Mouse (Mus musculus) ovary, postnatal 14 days (tissue): Measurements from ENCODE around the gene Mob3b.
A peak's percentile ranks its signal among the peaks of the same experiment; 100 is the strongest.

Experiments used
- DNase-seq: peaks from one replicate; pipeline ENCODE4 v3.0.0; 2022; ENCODE audit warnings: low spot score

Gene Mob3b

DNA sequence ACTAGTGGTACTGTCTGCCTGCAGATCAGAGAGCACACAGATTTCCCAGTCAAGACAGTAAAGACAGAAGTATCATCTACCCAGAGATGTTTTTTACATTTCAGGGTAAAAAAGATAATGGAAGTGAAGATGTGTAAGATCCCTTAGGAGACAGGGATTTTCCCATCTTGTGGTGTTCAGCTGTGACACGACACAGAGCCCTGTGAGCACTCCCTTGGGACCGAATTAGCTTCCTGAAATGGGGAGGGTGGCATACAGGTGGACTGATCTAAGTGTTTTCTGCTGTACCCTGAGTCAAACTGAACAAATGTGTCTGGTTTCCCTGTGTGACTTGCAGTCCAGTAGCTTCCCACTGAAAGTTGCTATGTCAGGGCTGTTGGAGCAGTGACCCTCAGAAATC, 42.3 kb downstream of the Mob3b start:
- no peak for DNase-seq

DNA sequence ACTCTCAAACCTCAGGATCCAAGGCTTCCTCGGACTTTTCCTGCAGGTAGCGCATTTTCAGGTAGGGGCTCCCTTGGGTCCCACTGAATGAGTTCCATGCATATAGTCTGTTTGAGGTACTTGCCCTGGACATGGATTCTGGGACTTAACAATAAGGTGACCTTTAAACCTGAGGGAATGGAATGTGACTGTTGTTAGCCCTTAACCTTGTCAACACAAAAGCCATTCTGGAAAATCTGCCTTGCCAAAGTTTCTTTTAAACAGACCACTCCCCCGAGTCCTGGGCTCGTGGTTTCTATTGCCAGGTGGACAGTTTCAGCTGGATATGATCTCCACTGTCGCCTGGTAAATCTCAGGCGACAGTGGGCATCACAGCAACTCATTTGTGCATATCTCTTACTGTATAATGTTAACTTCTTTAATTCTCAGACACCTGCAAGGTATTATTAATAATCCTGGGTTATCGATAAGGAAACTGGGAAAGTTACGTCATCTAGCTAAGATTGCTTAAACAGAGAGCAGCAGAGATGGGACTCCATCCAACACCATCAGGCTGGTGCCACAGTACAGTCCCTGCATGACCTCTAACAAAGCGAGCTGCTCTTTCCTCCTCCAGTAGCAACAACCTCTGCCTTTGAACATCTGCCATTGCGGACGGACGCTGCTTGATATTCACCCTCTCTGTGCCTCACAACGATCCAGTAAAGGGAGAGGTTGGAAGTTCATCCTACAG, 43.6 kb downstream of the Mob3b start:
- no peak for DNase-seq

DNA sequence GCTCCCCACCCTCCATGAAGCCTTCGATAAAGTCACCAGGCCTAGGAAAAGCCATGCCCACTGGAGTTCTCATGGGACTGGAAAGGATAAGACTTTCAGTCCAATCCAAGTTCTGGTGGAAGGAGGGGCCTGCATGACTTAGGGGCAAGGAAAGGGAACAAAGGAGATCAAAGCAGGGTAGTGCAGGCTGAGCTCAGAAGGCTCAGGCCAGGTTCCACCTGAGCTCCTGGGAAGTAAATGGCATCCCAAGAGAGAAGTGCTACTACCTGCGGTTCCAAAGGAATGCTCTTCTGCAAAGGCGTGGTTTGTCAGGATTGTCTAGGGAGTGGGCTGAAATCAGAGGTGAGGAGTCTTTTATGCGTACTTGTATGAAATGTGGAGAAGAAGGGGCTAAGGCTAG, 44.8 kb downstream of the Mob3b start:
- DNase-seq, result no peak

DNA sequence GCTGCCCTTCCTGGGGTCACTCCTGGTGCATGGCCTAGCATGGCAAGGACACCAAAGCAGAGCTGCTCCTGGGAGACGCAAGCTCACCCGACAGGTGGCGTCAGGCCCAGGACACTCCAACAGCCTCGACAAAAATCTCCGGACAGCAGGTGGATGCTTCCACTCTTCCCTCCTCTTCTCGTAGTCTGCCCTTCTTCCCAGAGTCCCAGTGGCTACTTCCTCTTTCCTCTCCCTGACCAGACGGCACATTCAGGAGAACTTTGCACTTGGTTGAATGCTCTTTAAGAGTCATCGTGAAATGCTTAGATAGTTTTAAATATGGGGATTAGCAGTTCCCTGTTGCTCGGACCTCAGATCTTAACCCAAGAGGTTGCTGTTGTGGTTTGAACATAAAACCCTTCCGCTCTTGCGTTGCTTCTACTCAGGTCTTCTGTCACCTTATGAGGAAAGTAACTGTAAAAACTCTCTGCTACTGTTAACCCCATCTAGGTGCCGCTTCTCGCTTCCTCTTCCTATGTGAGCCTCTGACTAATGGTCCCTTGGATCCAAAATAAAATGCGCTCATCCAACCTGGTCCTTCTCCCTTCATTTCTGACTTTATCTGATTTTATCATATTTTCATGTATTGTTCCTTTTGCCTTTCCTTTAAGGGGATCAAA, 52.0 kb downstream of the Mob3b start:
- no peak for DNase-seq

DNA sequence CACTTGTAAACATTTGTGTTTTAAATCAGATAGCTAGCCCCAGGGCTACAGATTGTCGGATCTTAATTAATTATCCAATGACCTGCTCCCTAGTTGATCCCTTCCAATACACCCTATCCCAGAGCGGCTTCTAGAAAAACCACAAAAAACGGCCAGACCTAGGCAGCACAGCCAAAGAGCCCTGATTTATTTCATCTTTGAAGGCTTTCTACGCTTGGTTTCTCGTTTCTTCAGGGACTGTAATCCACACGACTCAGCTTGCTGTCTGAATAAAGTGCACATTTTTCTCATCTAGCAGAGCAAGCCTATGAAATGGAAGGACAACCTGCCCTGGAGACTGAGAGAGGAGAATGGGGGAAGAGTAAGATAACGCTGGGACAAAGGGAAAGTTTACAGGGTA, 56.1 kb downstream of the Mob3b start:
- no peak for DNase-seq

DNA sequence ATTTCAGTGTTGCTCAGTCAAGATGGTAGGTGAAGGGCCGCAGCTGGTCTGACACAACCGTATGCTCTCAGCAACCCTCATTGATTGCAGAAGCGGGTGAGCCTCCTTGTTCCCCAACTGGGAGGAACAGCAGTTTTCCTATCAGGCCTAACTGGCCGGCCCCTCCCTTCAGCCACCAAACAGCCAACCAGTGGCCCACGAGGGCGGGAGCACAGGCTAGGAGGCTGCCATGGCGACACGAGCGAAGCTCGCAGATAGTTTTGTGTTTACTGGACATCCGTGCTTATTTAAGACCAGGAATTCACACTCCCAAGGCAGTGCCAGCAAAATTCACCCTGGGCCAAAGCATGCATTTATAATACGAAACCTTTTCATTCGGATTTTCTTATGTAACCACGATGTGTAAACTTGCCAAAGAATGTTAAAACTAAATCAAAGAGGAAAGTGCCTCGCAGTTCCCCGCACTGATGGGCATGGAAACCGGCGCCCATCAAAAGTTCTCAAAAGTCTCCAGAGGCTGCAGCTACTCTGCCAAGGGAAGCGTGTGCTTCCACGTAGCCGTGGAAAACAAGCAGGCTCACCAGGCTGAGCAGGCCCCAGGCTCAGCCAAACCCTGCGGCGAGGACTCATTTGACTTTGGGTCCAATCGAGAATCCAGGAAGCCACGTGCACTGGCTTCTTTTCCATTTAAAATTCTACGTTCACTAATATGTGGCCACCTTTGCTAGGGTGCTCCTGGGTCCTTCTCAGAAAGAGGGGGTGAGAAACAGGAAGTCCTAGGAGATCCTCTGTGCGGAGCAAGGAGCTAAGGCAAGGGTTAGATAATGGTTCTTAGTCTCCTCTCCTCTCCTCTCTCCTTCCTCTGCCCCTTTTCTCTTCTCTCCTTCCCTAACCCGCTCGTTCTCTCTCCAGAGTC, 57.2 kb downstream of the Mob3b start:
- peak; percentile 59 for DNase-seq

DNA sequence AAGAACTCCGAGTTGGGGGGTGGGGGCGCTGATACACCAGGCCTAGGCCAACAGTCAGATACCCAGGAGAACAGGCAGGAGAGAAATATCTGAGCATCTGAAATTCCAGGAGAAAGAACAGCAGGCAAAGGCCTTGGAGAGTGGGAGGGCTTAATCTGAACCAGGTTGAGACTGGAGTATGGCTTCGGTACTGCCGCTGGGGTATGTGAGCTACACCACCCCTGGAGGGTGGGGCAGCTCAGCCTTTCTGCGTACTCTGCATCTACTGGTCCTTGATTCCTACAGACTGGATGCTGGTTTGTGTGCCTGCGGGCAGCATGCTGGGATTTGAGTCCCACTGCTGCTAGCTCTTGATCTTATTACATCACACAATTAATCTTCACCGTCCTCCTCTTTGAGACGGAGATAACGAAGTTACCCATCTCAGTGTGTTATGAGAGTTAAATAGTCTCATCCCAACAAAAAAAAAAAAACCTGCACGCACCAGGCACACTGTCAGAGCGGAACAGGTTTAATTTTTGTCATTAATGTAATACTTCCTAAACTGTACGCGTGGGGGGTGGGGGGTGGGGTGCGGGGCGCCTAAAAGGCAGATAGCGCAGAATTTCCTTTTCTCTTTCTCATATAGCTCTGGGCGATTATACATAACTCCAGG, 57.9 kb downstream of the Mob3b start:
- DNase-seq, result no peak

DNA sequence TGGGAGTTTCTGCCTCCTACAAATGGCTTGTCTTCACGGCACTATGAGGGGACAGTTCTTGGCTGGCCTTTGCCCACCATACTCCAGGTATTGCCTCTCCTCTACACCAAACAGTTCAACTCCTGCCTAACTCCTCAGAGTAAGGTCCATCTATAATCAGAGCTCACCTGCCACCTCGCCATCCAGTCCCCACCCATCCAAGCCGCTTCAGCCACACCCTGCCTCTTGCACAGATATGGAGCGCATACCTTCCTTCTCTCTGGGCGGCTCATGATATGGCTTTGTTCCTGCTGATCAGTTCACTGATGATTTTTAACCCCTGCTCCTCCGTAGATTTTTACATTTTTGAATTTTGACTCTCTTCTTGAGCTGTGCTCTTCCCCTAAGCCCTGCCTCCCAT, 58.7 kb downstream of the Mob3b start:
- no peak for DNase-seq

DNA sequence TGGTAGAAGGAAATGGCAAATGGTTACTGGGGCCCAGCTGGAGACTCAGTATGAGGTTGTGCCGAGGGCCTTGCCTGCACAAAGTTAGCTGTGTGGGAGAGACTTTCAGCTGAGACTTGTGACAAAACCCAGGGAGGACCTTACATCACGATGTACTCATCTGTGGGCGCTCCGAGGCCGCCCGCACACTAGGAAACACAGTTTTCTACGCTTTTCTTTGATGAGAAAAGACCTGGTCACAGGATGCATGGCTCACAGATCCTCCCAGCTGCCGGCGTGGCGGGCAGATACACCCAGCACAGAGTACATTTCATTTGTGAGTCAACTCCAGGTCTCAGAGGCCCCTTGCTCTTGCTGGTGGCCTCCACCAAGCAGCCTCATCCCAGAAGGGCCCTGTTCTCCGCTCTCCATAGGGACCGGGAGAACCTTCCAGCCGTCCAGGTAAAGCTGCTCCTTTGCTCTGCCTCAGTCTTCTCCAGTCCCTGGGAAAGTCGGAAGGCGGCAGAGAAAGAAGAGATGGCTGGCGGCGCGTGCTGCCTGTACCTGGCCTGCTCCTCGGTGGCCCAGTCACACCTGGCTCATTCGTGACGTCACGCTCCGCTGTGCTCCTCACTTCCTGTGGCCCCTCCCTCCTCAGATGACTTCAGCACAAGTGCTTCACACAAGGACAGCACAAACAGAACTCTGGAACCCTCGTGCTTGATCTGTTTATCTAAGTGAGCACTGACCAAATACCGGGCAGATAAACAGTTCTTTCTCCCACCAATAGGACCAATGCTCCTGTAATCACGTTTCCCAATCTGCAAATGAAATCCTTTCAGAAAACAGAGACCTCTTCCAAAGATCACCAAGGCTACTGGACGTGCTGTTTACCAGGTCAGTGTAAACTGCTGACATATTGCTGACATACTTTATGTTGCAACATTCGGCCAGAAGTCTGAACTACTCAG, 60.8 kb downstream of the Mob3b start:
- no peak for DNase-seq

DNA sequence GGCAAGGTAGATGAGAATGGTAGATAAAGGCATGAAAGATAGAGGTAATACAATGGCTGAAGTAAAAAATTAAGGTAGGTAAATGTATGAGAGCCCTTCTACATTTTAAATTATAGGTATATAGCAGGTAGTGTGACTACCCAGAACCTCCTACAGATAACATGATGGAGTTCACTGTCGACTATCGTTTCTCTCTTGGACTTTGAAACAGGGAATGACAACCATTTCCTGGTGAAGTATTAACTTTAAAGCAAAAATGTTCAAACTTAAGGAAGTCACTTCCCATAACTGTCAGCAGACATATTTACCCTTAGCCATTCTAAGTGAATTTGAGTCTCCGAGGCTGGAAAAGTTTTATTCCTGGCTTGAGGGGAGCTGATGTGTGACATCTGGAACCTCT, 64.8 kb downstream of the Mob3b start:
- DNase-seq, result no peak

DNA sequence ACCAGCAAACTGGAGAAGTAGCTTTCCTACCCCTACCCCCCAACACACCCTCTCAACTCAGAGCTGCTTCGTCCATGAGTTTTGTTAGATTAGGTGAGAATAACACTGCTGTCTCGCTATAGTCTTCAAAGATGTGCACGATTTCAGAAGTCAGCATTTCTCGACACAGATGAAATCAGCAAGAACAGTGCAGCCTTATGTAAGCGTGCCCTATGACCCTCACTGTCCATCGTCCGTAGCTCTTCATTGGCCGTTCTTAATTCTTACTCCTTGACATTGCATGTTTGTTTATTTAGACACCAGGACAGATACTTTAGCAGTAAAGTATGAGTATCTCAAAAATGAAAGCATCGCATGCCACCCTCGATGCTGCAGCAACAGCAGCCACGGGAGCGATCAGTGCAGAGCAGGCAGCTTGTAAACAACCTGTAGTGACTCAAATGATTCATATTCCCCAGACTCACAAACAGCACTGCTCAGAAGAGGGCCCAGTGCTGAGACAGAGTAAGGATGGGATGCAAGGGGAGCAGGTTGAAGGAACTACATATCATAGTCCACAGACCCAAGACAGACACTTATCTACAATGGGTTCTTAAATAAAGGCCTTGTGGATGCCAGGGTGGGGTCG, 66.0 kb downstream of the Mob3b start:
- no peak for DNase-seq

DNA sequence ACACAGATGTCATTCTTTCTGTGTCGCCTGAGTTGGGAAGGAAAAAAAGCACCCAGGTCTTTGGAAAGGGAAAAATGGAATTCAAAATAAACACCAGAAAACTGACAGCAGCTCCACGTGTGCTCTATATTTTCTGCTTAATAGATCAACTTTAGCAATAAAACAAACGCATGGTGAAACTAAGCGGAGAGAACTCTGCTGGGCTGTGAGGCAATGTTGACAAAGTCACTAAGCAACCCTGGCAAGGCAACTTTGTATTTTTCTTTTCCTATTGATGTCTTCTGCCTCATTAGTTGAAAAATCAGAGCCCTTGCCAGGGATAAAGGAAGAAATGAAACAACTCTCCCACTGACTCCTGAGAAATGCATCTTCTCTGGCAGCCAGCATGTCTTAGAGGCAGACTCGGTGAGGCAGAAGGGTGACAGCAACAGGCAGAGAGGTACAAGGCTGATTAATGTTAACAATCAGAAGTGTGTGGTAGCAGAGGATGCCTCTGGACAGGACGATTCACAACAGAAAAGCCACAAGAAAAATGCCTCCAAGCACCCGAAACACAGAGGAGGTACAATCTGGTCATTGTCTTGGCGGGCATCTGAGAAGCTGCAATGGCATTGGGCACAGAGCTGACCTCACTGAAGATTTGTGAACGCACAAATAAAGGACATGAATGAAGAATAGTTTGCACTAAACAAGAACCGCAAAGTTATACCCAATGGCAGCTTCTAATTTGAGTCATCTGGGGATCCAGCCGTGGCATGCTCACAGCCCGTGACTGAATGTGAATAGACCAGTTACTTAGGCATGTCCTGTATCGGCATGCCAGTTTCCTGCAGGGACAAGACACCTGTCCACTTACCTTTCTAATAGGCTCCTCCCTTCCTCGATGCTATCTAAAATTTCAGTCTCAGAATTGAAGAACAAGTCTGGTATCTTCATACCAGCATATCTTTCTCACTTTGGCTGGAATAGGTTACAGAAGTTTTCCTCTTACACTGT, 67.7 kb downstream of the Mob3b start:
- no peak for DNase-seq

DNA sequence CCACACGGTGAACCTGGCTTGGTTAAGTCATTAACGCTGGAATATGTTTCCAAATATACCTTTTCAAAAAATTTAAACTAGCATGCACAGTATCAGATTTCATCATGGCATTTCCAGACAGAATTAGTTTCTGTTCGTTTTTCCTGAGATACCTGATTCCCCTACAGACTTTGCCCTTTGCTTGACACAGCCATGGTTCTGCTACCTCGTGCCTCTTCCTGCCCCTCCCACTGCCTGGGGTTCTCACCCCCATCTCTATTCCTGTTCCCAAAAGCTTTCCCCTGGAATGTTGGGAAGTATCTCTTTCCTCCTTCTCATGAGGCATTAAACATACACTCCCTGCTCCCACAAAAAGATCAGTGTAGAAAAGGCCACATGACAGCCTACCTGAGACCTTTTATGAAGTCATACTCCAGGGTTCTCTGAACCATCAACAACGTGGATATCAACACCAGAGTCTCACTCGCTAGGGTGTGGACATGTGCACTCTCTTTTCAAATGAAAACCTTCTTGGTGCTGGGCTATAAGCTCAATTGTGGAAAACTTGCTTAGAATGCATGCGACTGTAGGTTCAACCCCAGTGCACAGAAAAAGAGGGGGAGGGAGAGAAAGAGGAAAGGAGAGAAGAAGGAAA, 71.1 kb downstream of the Mob3b start:
- no peak for DNase-seq

DNA sequence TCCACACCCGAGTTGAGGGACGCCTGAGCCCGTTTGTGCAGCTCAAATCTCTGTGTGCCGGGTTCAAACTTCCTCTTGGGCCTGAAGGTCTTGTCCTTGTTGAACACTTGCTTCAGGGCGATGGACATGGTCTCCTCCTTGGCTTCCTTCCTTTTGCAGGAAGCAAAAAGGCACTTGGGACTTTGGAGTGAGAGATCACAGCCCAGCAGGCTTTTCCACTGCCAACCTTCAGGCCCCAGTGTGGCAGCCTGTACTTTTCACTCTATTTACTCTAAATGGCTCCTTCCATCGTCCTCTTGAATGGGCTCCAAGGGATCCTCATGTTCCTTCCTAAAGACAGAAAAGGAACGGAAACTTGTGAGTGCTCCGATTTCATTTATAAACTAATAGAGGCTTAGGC, 73.2 kb downstream of the Mob3b start:
- no peak for DNase-seq

DNA sequence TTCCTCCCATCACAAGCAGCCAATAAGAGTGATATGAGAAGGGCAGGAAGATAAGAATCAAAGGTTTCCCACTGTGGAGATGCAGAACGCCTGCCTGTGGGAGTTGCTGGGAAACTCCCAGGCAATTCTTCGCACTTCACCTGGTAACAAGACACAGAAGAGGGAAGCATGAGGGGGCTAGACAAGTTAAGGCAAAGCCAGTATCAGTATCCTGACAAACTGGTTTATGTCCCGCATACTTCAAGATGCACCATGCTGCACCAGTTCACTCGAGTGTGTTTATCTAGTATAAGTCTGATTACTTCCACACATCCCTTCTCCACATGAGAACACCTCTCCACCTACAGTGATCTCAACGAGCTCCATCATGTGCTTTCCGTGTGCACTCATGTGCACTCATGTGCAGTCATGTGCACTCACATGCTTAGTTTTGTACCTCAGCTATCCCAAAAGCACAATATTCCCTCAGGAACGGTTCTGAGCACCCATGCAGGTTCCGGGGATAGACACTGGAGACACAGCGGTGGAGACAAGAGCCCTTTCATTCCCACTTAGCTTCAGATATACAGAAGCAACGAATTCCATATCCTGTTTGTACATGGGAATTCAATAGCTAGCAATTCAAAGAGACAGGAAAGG, 74.7 kb downstream of the Mob3b start:
- DNase-seq, result no peak

DNA sequence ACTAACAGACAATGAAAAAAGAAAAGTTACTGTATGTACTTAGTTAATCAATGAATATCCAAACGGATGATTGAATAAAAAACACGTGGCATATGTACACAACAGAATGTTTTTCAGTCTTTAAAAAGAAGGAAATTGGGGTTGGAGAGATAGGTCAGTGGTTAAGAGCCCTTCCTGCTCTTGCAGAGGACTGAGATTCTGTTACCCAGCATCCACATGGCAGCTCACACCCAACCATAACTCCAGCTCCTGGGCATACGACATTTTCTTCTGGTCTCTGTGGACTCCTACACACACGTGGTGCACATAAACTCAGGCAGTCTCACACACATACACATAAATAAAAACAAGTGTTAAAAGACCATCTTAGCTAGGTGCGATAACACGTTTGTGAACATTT, 77.0 kb downstream of the Mob3b start:
- no peak for DNase-seq

DNA sequence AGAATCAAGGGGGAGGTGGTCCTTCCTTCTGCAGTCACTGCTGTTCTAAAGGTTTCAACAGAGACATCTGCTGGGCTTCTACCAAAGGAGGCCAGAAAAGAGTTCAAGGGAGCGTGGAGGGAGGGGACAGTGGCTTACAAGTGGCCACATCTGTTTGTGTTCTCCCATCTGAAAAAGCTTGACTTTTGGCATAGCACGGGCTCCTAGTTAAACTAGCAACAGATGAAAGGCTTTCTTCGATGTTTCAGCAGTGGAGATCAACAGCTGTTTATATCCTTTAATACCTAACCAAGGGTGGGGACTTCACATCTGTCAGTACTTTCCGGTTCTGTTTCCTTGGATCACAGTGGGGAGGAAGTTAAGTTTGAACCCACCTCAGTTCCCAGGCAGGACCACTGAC, 88.5 kb downstream of the Mob3b start:
- DNase-seq, result no peak

DNA sequence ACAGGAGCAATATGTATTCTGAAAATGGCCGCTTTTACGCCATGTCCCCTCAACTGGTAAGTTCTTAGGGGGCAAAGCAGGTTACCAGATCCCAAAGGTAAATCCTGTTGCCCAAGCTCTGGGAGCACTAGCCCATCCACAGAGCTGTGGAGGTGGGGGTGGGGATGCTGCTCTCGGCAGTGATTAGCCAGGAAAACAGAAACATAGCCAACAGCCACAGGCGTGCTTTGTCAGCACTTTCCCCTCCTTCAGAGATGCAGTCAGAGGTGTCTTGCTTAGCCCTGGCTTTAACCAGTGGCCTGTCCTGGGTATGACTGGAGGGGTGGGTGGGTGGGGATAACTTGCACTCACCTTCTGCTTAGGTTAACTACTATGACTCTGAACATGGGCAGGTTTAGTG, 91.1 kb downstream of the Mob3b start:
- no peak for DNase-seq
